Mouse (Mus musculus): Measurements from ENCODE around the gene Ddx56. TPM values are rescaled to one million over a fixed set of nuclear protein-coding genes. Genes with fewer than 3 reads are reported as not detected.

Ddx56 gene
- polyA plus RNA-seq, 1 experiment from 2014 or later, result 36.3 TPM

GRCm38 (mm10) chr11:6252824-6253223 is 14.7 kb downstream of the Ddx56 start:
- Histone ChIP-seq H3K27me3 (replicated peaks; ENCODE audit: control insufficient read depth, insufficient read depth, low read length) (no peaks in the 10 kb centered on the region), H3K4me1 (replicated peaks; ENCODE audit: control insufficient read depth, insufficient read depth, low read length) (0 out of 2 replicates have a peak, but pooled peaks cover 8% of the 10 kb centered on the region), H3K9ac (ENCODE audit: low read depth, low read length) (no peak overlapping the region), H3K9me3 (ENCODE audit: control insufficient read depth) (no peaks in the 10 kb centered on the region), H3K4me2 (replicated peaks; ENCODE audit: low read depth) (no peak overlapping the region; the same call in 1 of the 2 replicates), H3K4me3 (ENCODE audit: low read depth, low read length) (no peak overlapping the region), H3K27ac (ENCODE audit: low read depth, low read length) (peak overlapping the region; percentile 42; the same call in 1 of the 2 replicates), H3K36me3 (ENCODE audit: control insufficient read depth, insufficient read depth) (no peaks in the 10 kb centered on the region; the same call in 1 of the 2 replicates)
- WGBS, result 43% methylated on average over 4 of the region's 4 CpGs
- TF ChIP-seq CTCF (IDR thresholded peaks at IDR 0.05; ENCODE audit: low read depth), result no peak
- ATAC-seq, result peak; percentile 59

- H3K9ac ChIP-seq (ENCODE audit: low read depth, low read length), result no peak overlapping the region
- H3K27ac ChIP-seq (ENCODE audit: low read depth, low read length), result peak overlapping the region; percentile 42; the same call in 1 of the 2 replicates
- no peaks in the 10 kb centered on the region for H3K27me3 ChIP-seq (replicated peaks; ENCODE audit: control insufficient read depth, insufficient read depth, low read length)
- 79% methylated on average over 5 of the region's 5 CpGs for WGBS
- H3K4me2 ChIP-seq (replicated peaks; ENCODE audit: low read depth), result no peak overlapping the region; the same call in 1 of the 2 replicates
- TF ChIP-seq CTCF (IDR thresholded peaks at IDR 0.05; ENCODE audit: low read depth), result no peak
- H3K9me3 ChIP-seq (ENCODE audit: control insufficient read depth), result no peaks in the 10 kb centered on the region
- ATAC-seq, result no peak
- H3K4me3 ChIP-seq (ENCODE audit: low read depth, low read length), result no peak overlapping the region
- no peaks in the 10 kb centered on the region for H3K36me3 ChIP-seq (ENCODE audit: control insufficient read depth, insufficient read depth)
- 0 out of 2 replicates have a peak, but pooled peaks cover 8% of the 10 kb centered on the region for H3K4me1 ChIP-seq (replicated peaks; ENCODE audit: control insufficient read depth, insufficient read depth, low read length)
Observed at GRCm38 (mm10) chr11:6252248-6252647, 15.3 kb downstream of the Ddx56 start.

DNA sequence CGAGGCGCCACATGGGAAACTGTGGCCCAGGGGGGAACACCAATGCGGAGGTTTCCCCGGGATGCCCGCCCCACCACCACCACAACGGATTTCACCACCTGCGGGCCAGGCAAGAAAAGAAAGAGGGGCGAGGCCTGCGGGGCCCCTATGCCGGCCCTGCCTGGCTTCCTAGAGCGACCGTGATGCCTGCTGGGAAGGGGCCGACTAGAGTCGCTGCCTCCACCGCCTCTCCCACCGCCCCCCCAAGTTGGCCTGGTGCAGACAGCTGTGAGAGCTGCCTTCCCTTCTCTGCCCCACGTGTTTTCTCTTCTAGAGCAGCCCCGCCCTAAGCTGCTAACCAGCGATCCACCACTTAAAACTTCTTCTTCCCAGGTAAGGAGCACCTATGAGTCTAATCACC is 22.9 kb downstream of the Ddx56 start:
- ATAC-seq, result no peak
- Histone ChIP-seq H3K4me1 (replicated peaks; ENCODE audit: control insufficient read depth, insufficient read depth, low read length) (no peaks in the 10 kb centered on the region), H3K9ac (ENCODE audit: low read depth, low read length) (no peak overlapping the region), H3K9me3 (ENCODE audit: control insufficient read depth) (no peaks in the 10 kb centered on the region), H3K4me3 (ENCODE audit: low read depth, low read length) (no peak overlapping the region), H3K27me3 (replicated peaks; ENCODE audit: control insufficient read depth, insufficient read depth, low read length) (no peaks in the 10 kb centered on the region), H3K36me3 (ENCODE audit: control insufficient read depth, insufficient read depth) (no peaks in the 10 kb centered on the region), H3K27ac (ENCODE audit: low read depth, low read length) (no peak overlapping the region), H3K4me2 (replicated peaks; ENCODE audit: low read depth) (no peak overlapping the region)
- no peak for TF ChIP-seq CTCF (IDR thresholded peaks at IDR 0.05; ENCODE audit: low read depth)
- 53% methylated on average over 19 of the region's 19 CpGs for WGBS

DNA sequence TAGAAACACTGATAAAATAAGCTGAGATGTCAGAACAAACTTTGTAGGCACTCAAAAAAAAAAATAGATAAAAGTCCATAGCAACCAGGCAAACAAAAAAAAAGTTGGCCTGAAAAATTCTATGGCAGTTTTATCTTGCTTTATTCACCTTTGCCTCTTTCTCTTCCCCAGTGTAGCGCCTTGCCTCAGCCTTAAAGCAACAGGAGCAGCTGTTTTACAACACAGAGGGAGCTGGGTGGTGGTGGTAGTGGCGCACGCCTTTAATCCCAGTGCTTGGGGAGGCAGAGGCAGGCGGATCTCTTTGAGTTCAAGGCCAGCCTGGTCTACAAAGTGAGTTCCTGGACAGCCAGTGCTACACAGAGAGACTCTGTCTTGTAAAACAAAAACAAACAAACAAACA is 34.5 kb downstream of the Ddx56 start:
- Histone ChIP-seq H3K9me3 (ENCODE audit: control insufficient read depth) (no peaks in the 10 kb centered on the region), H3K27ac (ENCODE audit: low read depth, low read length) (no peak overlapping the region), H3K4me3 (ENCODE audit: low read depth, low read length) (no peak overlapping the region), H3K27me3 (replicated peaks; ENCODE audit: control insufficient read depth, insufficient read depth, low read length) (no peaks in the 10 kb centered on the region), H3K4me1 (replicated peaks; ENCODE audit: control insufficient read depth, insufficient read depth, low read length) (0 out of 2 replicates have a peak, but pooled peaks cover 5% of the 10 kb centered on the region), H3K9ac (ENCODE audit: low read depth, low read length) (no peak overlapping the region), H3K4me2 (replicated peaks; ENCODE audit: low read depth) (no peak overlapping the region), H3K36me3 (ENCODE audit: control insufficient read depth, insufficient read depth) (no peaks in the 10 kb centered on the region)
- ATAC-seq, result peak; percentile 67
- TF ChIP-seq CTCF (IDR thresholded peaks at IDR 0.05; ENCODE audit: low read depth), result no peak
- WGBS, result 42% methylated on average over 4 of the region's 4 CpGs

DNA sequence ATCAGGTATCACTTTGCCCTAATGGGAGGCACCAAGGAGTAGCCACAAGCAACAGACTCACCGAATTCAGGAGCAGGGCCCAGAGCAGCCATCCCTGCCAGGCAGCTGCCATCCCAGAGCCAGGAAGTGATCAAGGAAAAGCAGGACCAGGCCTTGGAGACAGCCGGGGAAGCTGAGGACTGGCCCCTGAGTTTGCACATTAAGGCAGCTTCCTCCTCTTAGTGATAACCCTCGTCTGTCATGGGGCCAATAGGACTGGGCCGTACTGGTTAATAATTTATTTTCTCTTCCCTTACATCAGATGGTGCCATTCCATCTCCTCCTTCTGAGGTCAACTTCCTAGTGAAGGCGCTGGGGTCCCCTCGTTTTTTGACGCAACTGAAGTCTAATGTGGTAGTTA is 37.6 kb downstream of the Ddx56 start, which contains the start of gene Npc1l1:
TSS of gene Npc1l1 (minus strand) at position 132 of the 400 bp plus-strand sequence.
- ATAC-seq, result peak; percentile 81
- H3K4me3 ChIP-seq (ENCODE audit: low read depth, low read length), result peak within 1 kb of the TSS; percentile 41
- H3K9ac ChIP-seq (ENCODE audit: low read depth, low read length), result no peak within 1 kb of the TSS
- peak within 1 kb of the TSS; percentile 80 for H3K27ac ChIP-seq (ENCODE audit: low read depth, low read length)
- peaks cover 2% of the 10 kb centered on the region; the same call in 1 of the 2 replicates for H3K36me3 ChIP-seq (ENCODE audit: control insufficient read depth, insufficient read depth)
- H3K9me3 ChIP-seq (ENCODE audit: control insufficient read depth), result no peaks in the 10 kb centered on the region
- H3K27me3 ChIP-seq (replicated peaks; ENCODE audit: control insufficient read depth, insufficient read depth, low read length), result no peaks in the 10 kb centered on the region
- 0 out of 2 replicates have a peak, but pooled peaks cover 5% of the 10 kb centered on the region for H3K4me1 ChIP-seq (replicated peaks; ENCODE audit: control insufficient read depth, insufficient read depth, low read length)
- peak within 1 kb of the TSS; percentile 72 for H3K4me2 ChIP-seq (replicated peaks; ENCODE audit: low read depth)
- no peak for TF ChIP-seq CTCF (IDR thresholded peaks at IDR 0.05; ENCODE audit: low read depth)
- WGBS, result 45% methylated on average over 7 of the region's 7 CpGs

GRCm38 (mm10) chr11:6224541-6225229 is 42.9 kb downstream of the Ddx56 start:
- no peak overlapping the region for H3K27ac ChIP-seq (ENCODE audit: low read depth, low read length)
- ATAC-seq, result no peak
- TF ChIP-seq CTCF (IDR thresholded peaks at IDR 0.05; ENCODE audit: low read depth), result no peak
- peaks cover 28% of the 10 kb centered on the region for H3K36me3 ChIP-seq (ENCODE audit: control insufficient read depth, insufficient read depth)
- peak overlapping the region; percentile 72; the same call in 1 of the 2 replicates for H3K4me2 ChIP-seq (replicated peaks; ENCODE audit: low read depth)
- no peak overlapping the region for H3K9ac ChIP-seq (ENCODE audit: low read depth, low read length)
- 77% methylated on average over 14 of the region's 14 CpGs for WGBS
- H3K4me3 ChIP-seq (ENCODE audit: low read depth, low read length), result no peak overlapping the region
- H3K27me3 ChIP-seq (replicated peaks; ENCODE audit: control insufficient read depth, insufficient read depth, low read length), result no peaks in the 10 kb centered on the region
- no peaks in the 10 kb centered on the region for H3K4me1 ChIP-seq (replicated peaks; ENCODE audit: control insufficient read depth, insufficient read depth, low read length)
- no peaks in the 10 kb centered on the region for H3K9me3 ChIP-seq (ENCODE audit: control insufficient read depth)

Measured in intestine, postnatal 0 days (tissue).